Mouse (Mus musculus) olfactory bulb, adult 2 months (tissue): ENCODE data around the gene Tbc1d25.

ENCODE experiments used
- CTCF ChIP-seq: fragments of 200-500 bp; IDR thresholded peaks from 2 replicates; pipeline ENCODE4 v1.5.1; 2012; ENCODE audit warnings: low read depth, mild to moderate bottlenecking, low read length, moderate library complexity; ENCODE audit not compliant: insufficient read depth
- POLR2A ChIP-seq: fragments of 200-500 bp; IDR thresholded peaks from 2 replicates; pipeline ENCODE4 v1.6.1; 2012; ENCODE audit warnings: mild to moderate bottlenecking, low read depth, low read length, moderate library complexity; ENCODE audit not compliant: insufficient read depth

DNA sequence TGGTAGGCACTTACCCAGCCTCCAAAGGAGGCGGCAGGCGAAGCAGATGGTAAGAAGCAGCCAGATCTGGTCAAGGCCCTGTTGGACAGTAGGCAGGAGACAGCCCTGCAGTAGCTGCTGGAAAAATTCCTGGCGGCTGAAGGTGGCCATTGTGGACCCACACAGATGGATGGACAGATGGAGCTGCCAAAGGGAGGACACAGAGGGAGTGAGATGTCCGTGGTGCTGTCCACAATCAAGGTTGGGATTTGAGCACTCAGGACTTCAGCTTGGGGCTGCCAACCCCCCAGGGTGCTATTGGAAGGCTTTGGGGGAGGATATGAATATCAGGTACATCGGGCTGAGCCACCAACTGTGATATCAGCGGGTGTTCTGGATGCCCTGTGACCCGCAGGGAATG, 29.6 kb upstream of the Tbc1d25 start:
- TF ChIP-seq POLR2A = no peak
- TF ChIP-seq CTCF = no peak
